Mouse (Mus musculus) urinary bladder, postnatal 25 days (tissue): ENCODE measurements around the gene Rtf1.
"Not testable (repeated sequence)": the region's sequence is repeated elsewhere in the genome, so short reads cannot be mapped to it uniquely, and the experiment has no call there.

ENCODE experiments used
- DNase-seq: peaks from one replicate; pipeline ENCODE4 v3.0.0; 2022; ENCODE audit warnings: low spot score

Gene Rtf1

GRCm38 (mm10) chr2:119674525-119675214 is at the start of gene Rtf1:
TSS of gene Rtf1 (plus strand) at chr2:119675068.
- peak; percentile 98 for DNase-seq

DNA sequence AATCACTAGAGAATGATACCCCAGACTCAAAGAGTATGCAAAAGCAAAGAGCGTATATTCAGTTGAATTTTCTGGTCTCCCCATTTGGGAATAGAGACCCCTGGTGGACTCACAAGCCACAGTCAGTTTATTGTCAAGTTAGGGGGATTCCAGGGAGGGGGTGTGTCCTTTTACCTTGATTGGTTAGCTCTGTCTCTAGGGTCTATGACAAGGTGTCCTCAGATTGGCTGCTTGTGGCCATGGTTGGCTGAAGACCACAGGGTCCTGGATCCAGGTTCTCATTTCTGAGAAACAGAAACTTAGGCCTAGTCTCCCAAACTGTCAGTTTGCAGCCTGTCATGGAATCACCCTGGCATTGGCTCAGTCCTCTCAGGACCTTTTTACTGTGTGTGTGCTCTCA is 38.1 kb upstream of the Rtf1 start:
- no peak for DNase-seq

DNA sequence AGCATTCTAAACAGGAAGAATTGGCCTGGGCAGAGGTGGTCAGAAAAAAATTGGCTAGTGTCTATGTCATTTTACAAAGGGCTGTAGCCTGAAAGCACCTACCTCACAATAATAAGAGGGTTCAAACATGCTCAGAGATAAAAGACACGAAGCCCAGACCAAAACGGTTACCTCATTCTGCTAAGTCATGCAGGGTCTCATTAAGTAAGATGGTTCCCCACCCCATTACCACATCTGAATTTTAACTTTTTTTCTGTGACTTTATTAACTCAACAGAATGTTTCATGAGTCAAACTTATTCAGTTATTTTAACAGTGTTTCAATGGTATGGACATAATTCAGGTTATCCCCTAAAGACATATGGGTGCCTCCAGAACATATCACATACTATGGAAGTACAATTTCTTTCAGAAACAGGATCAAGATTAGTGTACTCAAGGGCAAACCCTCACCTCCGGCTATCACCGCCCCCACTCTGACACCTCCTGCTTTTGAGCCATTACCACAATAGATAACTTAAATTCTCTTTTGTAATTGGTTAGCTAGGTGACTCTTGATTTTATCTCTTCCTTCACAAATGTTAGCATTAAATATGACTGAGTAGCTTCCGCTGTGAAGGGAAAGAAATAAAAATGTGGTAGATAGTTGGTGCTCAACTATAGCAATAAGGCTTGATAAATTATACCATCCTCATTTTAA is 33.5 kb upstream of the Rtf1 start:
- DNase-seq, result no peak

GRCm38 (mm10) chr2:119644254-119644653 is 30.6 kb upstream of the Rtf1 start:
- DNase-seq, result no peak

GRCm38 (mm10) chr2:119662220-119663182 is 12.4 kb upstream of the Rtf1 start, which contains the start of gene Ndufaf1:
TSS of gene Ndufaf1 (minus strand) at chr2:119662827.
- DNase-seq, result peak; percentile 72

- DNase-seq, result not testable (repeated sequence)
These were observed 9.1 kb upstream of the Rtf1 start for GRCm38 (mm10) chr2:119665744-119666143.

- no peak for DNase-seq
These were observed 5.9 kb upstream of the Rtf1 start for GRCm38 (mm10) chr2:119669010-119669409.

- no peak for DNase-seq
These were observed 432 bp downstream of the Rtf1 start for GRCm38 (mm10) chr2:119675215-119675784.

DNA sequence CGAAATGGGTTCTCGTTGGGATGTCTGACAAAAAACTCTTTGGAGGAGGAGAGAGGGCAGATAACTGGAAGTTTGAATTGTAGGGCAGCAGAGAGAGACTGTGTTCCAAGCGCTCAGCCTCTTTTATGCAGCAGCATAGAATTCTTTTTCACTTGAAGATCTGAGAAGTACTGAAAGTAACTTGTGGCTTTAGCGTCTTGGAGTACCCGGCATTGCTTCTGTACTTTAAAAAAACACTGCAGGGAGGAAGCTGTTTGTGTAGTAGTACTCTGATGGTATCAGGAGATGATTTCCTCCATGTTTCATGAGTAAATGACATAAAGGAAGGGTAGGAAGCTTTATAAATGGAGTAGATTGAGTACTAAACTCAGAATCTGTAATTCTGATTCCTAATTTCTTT is 963 bp downstream of the Rtf1 start:
- DNase-seq, result no peak

DNA sequence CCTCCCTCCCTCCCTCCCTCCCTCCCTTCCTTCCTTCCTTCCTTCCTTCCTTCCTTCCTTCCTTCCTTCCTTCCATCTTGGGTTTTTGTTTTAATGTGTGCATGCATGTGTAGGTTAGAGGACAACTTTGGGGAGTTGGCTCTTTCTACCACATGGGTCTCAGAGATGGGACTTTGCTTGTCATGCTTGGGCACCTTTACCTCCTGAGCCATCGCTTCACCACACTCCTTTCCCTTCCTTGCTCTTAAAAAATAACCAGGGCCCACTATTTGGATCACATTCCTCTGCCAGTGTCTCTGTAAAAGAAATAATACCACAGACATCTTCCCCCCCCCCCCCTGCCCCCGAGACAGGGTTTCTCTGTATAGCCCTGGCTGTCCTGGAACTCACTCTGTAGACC is 8.8 kb downstream of the Rtf1 start:
- no peak for DNase-seq

- no peak for DNase-seq
These were observed 17.3 kb downstream of the Rtf1 start for GRCm38 (mm10) chr2:119692003-119692701.

- DNase-seq, result no peak
These were observed 20.0 kb downstream of the Rtf1 start for GRCm38 (mm10) chr2:119694826-119695225.

GRCm38 (mm10) chr2:119696111-119696510 is 21.2 kb downstream of the Rtf1 start:
- no peak for DNase-seq

- no peak for DNase-seq
These were observed 23.6 kb downstream of the Rtf1 start for GRCm38 (mm10) chr2:119698472-119698871.

DNA sequence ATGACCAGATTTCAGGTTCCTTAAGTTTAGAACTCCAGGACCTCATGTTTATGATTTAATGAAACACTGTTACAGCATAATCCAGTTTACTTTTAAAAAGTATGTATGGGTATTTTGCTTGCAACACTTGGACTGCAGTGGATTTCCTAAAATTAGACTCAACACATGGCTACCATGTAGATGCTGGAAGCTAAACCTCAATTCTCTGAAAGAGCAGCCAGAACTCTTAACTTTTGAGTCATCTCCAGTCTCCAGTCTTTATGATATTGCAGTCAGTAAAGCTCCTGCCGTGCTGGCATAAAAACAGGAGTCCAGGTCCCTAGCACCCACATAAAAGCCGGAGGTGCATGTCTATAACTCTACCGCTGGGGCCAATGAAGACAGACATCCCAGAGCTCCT is 25.1 kb downstream of the Rtf1 start:
- no peak for DNase-seq

DNA sequence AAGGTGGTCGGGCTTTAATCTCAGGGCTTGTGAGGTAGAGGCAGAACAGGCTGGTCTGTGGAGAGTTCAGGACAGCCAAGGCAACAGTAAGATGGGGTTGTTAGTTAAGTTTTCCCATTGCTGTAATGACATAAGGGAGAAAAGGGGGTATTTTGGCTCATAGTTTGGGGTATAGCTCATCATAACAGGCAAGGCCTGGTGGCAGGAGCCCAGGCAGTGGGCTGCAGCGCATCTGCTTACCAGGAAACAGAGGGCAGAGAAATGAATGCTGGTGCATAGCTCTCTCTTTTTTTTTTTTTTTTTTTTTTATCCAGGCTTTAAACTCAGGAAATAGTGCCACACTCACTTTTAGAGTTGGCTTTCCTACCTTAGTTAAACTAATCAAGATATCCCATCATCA is 28.3 kb downstream of the Rtf1 start:
- no peak for DNase-seq

GRCm38 (mm10) chr2:119707676-119708075 is 32.8 kb downstream of the Rtf1 start:
- DNase-seq, result no peak

- no peak for DNase-seq
These were observed 35.1 kb downstream of the Rtf1 start for GRCm38 (mm10) chr2:119710011-119710410.

DNA sequence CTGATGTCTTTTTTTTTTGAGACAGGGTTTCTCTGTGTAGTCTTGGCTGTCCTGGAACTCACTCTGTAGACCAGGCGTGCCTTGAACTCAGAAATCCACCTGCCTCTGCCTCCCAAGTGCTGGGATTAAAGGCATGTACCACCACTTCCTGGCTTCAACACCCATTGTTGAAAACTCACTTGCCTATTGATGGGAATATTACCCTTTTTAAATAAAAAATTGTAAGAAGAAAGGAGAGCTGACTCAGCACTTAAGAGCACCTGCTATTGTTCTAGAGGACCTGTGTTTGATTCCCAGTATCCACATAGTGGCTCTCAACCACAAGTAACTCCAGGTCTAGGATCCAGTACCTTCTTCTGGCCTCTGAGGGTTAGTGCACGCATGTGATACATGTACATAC is 41.0 kb downstream of the Rtf1 start:
- not testable (repeated sequence) for DNase-seq

- no peak for DNase-seq
These were observed 46.2 kb downstream of the Rtf1 start for GRCm38 (mm10) chr2:119721070-119721469.

GRCm38 (mm10) chr2:119727762-119728416 is 53.0 kb downstream of the Rtf1 start:
- no peak for DNase-seq
